Mouse (Mus musculus) gastrocnemius, postnatal 14 days (tissue): ENCODE data around the gene Bloc1s2. TPM values are rescaled to one million over a fixed set of nuclear protein-coding genes. Genes with fewer than 3 reads are reported as not detected.
"Not testable (repeated sequence)": the region's sequence is repeated elsewhere in the genome, so short reads cannot be mapped to it uniquely, and the experiment has no call there.

ENCODE experiments used
- DNase-seq: peaks from one replicate; pipeline ENCODE4 v3.0.0; 2021; ENCODE audit warnings: mixed read lengths
- intact Hi-C: fragments of 180-260 bp; cut with DNase I; formaldehyde crosslinking; loops from one replicate; pipeline ENCODE4 v1.15.1; 2025; ENCODE audit warnings: low total_unique reads
- total RNA-seq, 2 experiments: library from RNA; stranded (reverse); gene quantifications; 2 replicates each; pipeline ENCODE4 v1.2.3; 2021

Gene Bloc1s2
- total RNA-seq, 2 experiments from 2014 or later: 13.4 to 13.9 TPM

DNA sequence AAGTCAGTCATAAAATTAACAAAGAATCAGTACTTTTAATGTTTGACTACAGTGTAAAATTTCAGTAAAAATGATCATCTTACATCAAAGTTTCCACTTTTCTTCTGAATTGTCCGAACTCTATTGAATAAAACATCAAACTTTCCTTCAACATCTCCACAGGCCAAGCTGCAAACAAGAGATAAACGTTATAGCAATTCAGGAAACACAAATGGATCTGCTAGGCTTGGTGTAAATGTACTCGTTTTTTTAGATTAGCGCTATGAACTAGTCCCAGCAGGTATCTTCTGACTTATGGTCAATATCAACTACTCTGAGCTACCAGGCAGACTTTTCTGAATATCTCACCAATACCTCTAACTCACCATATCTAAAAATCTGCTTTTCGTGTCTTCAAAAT is 13.3 kb downstream of the Bloc1s2 start:
- DNase-seq: no peak
- intact Hi-C loops: no loop called here

DNA sequence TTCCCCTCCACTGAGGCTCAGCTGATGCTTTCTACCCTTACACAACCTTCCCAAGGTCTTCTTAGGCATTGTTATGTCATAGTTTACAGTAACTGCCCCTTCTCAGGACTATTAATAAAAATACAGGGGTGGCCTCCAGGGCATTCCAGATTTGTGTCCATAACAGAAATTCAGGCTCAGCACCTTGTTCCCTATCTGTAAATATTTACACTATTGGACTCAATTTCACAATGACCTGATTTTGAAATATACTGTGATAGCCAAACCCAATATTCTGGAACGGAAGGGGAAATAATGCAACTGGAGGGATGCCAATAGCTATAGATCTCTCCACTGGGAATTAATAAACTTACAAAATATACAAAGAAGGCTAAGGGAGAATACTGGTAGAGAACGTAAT is 17.7 kb downstream of the Bloc1s2 start:
- intact Hi-C loops: no loop called here
- DNase-seq: no peak

- DNase-seq: no peak
- intact Hi-C loops: no loop called here
Observed at GRCm38 (mm10) chr19:44127729-44128497, 18.3 kb downstream of the Bloc1s2 start.

DNA sequence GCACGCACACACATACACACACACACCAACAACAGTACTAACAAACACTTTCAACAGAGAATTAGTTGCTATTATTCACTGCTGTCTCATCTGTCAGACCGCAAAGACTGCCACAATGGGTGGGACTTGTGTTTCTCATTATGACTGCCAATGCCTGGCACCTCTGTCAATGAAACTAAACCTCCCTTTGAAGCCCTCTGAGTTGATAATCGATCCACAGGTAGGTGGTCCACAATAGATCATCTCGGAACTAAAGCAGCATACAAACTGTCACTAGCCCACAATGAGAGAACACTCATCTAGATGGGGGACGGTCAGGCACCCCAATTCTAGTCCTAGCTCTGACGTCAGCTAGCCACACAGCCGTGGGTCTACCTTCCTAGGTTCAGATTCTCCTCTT is 25.1 kb downstream of the Bloc1s2 start:
- DNase-seq: no peak
- intact Hi-C loops: no loop called here

GRCm38 (mm10) chr19:44120686-44121085 is 25.6 kb downstream of the Bloc1s2 start:
- DNase-seq: not testable (repeated sequence)

DNA sequence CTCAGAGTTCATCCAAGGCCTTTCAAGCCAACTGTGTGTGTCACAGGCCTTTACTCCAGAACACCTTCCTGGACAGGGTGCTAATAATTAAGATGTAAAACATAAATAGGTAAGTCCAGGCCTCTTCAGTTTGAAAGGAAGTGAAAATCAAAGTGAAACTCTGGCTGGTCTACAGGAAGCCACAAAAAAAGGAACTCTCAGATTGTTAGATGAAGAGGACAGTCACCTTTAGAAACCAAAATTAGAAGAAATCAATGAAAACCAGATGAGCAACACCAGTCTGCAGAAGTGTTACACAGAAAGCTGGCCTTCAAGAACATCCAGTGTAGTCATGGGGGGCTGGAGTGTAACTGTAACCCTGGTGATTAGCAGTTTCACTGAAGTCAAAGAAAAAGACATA is 28.5 kb downstream of the Bloc1s2 start:
- intact Hi-C loops: no loop called here
- DNase-seq: no peak

More at GRCm38 (mm10) chr19:44120686-44121085, 25.6 kb downstream of the Bloc1s2 start:
- intact Hi-C loops: not testable (repeated sequence)

DNA sequence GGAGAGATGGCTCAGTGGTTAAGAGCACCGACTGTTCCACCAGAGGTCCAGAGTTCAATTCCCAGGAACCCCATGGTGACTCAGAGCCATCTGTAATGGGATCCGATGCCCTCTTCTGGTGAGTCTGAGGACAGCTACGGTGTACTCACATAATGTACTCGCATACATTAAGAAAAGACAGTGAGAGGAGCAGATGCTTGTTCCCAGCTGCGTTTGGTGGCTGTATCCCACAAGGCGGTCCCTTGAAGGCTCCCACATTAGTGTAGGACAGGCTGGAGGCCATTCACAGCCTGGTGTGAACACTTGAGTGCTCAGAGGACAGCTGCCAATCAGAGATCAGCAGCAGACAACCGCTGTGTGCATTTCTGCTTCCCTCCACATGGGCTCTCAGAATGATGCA is 34.5 kb downstream of the Bloc1s2 start:
- intact Hi-C loops: no loop called here
- DNase-seq: no peak

- intact Hi-C loops: no loop called here
- DNase-seq: no peak
Observed at GRCm38 (mm10) chr19:44110356-44110755, 35.9 kb downstream of the Bloc1s2 start.

- intact Hi-C loops: no loop called here
- DNase-seq: no peak
Observed at GRCm38 (mm10) chr19:44108996-44109395, 37.2 kb downstream of the Bloc1s2 start.

DNA sequence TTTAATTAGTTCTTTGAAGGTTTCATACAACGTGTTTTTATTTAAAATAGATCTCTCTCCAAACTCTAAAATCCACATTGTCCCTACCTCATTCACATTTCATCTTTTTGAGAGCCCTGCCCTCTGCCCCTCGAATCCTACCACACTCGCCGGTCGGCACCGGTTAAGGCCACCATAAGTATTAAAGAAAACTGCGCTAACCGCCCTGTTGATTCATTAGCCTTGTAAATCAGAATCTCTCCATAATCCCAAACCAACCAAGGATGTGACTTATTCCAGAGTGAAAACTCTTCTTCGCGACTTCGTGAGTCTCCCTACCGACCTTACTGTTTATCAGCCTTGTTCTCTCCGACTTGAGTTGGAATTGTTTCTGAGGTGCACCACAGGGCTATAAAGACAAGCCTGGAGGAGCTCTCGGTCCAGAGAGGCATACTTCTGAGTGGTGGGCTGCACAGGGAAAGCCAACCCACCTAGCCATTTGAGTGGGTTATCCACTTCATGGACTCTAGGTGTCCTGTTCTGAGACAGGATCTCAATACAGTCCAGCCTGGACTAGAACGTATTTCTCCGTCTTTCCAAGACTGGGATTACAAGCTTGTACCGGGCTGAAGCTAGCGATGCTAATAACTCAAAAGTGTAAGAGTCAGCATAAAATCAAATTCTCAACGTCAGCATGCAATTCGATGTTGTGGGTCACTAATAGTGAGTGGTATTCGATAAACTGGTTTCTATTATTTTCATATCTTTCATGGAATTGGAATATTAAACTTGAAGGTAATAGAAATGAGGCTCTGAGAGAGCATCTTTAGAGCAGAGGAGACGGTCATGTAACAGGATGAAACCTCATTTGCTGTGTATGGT is 38.4 kb downstream of the Bloc1s2 start:
- DNase-seq: no peak
- intact Hi-C loops: no loop called here

DNA sequence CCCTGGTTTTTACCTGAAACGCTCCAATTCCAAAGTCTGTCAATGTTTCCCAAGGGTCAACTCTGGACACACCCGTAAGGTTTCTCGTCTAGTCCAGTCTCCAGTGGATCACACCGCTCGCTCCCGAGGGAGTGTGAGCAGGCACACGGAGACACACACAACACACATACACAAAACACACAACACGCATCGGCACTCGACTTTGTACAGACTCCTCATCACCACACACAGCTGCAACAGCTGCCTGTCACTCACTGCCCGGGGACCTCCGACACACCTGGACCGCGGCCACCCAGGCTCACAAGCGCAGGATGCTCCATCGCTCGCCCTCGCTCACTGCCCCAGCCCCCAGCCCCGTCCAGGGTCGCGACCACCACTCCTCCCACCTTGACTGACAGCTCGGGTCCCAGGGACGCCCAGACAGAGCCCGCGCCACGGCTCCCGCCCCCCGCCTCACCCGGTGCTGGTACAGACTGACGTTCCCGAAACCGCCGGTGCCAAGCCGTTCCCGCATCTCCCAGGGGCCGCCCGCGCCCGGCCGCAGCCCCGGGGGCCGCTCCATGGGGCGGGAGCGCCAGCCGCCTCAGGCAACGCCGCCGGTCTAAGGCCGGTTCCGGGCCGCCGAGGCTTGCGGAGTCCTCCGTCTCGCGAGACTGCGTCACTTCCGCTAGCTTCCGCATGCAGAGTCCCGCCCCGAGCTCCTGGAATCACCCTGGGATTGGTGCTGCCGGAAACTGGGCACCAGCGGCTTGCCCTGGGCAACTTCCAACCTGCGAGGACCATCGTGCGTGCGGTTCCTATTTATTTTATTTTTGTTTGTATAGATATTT is 39.2 kb downstream of the Bloc1s2 start, which contains the start of gene Chuk:
TSS of gene Chuk (minus strand) at position 650 of the 830 bp plus-strand sequence.
- DNase-seq: peak; percentile 97
- intact Hi-C loops: no loop called here

- intact Hi-C loops: no loop called here
- no peak for DNase-seq
Observed at GRCm38 (mm10) chr19:44104393-44104792, 41.9 kb downstream of the Bloc1s2 start.

DNA sequence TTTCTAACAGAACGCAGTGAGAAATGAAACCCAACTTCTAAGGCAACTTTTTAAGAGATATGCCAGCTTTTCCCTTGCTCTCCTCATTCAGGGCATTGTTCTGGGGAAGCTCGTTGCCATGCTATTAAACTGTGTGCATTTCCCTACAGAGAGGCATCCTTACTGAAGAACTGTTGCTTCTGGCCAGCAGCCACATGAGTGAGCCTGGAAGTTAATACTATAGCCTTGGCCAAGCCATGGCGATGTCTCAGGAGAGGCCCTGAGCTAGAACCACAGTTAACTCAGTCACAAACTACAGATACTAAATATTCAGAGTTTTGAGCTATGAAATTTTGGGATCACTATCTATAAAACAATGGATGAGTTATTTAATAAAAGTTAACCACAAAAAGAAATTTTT is 43.2 kb downstream of the Bloc1s2 start:
- intact Hi-C loops: no loop called here
- no peak for DNase-seq

GRCm38 (mm10) chr19:44100840-44101239 is 45.4 kb downstream of the Bloc1s2 start:
- intact Hi-C loops: no loop called here
- DNase-seq: no peak

Other genes with a start within 250 kb of the Bloc1s2 start
- 10 to 100 TPM in 1 of 2 experiments, 1 to 10 TPM in 1; 8.4 to 11.8 TPM for gene Dnmbp, start 206.3 kb downstream of the Bloc1s2 start, total RNA-seq
- gene Cpn1, start 159.9 kb downstream of the Bloc1s2 start, total RNA-seq: not detected
- not detected for gene Cyp2c23, start 117.2 kb downstream of the Bloc1s2 start, total RNA-seq
- 1 to 10 TPM; 4.7 to 5.5 TPM for gene Erlin1, start 76.7 kb downstream of the Bloc1s2 start, total RNA-seq
- 10 to 100 TPM; 13.6 to 16.0 TPM for gene Chuk, start 39.0 kb downstream of the Bloc1s2 start, total RNA-seq
- gene Cwf19l1, start 10.6 kb downstream of the Bloc1s2 start, total RNA-seq: 1 to 10 TPM; 6.4 to 6.6 TPM
- not detected for gene Pkd2l1, start 46.0 kb upstream of the Bloc1s2 start, total RNA-seq
- gene Scd3, start 56.8 kb upstream of the Bloc1s2 start, total RNA-seq: not detected
- 10 to 100 TPM; 22.8 to 54.0 TPM for gene Scd2, start 147.2 kb upstream of the Bloc1s2 start, total RNA-seq
- gene Scd4, start 186.6 kb upstream of the Bloc1s2 start, total RNA-seq: under 1 TPM; 0.24 to 0.29 TPM